Mouse (Mus musculus) CH12.LX (cell line): ENCODE results near the gene Psmd11. TPM values are rescaled to one million over a fixed set of nuclear protein-coding genes. Genes with fewer than 3 reads are reported as not detected.
A peak's percentile ranks its signal among the peaks of the same experiment; 100 is the strongest.

Experiments
- DNase-seq: peaks from one replicate; pipeline ENCODE4 v3.0.0-alpha.2; 2013; ENCODE audit errors: extremely low read depth
- H3K27ac ChIP-seq: 2 replicates; pipeline ENCODE4 v1.5.1; 2012; ENCODE audit warnings: low read depth, mild to moderate bottlenecking, control low read depth, moderate library complexity; ENCODE audit not compliant: insufficient read depth
- H3K27me3 ChIP-seq: replicated peaks from 2 replicates; pipeline ENCODE3; 2012; ENCODE audit warnings: inconsistent platforms
- H3K36me3 ChIP-seq, 2 experiments: replicated peaks in 1 of 2; 2 replicates each; pipeline versions ENCODE3 to v1.6.1; 2012; ENCODE audit warnings: inconsistent platforms in 1 of 2, low read length in 1 of 2, mild to moderate bottlenecking in 1 of 2, mixed read lengths in 1 of 2, moderate library complexity in 1 of 2; ENCODE audit not compliant: control insufficient read depth in 1 of 2, insufficient read depth in 1 of 2
- H3K4me1 ChIP-seq, 2 experiments: 2 replicates each; pipeline ENCODE4 v1.6.1; 2012; ENCODE audit warnings: inconsistent platforms in 1 of 2, moderate library complexity in 1 of 2; ENCODE audit not compliant: insufficient read depth in 2 of 2, control insufficient read depth in 1 of 2
- H3K4me2 ChIP-seq: 2 replicates; pipeline ENCODE4 v1.6.1; 2012; ENCODE audit warnings: low read depth, mild to moderate bottlenecking, control low read depth; ENCODE audit not compliant: poor library complexity, insufficient read depth, severe bottlenecking
- H3K4me3 ChIP-seq, 3 experiments: fragments of 150-350 bp in 1 of 3; sonication (generic) in 1 of 3; replicated peaks in 1 of 3; 2 replicates each; pipeline versions ENCODE3 to v1.5.1; 2011 to 2012; ENCODE audit warnings: low read depth in 2 of 3, low read length in 2 of 3, mild to moderate bottlenecking in 2 of 3, moderate library complexity in 2 of 3, control low read depth in 1 of 3, improper control_type of control experiment in 1 of 3, inconsistent platforms in 1 of 3, mixed read lengths in 1 of 3; ENCODE audit not compliant: poor library complexity in 1 of 3
- H3K79me2 ChIP-seq: replicated peaks from 2 replicates; pipeline ENCODE4 v1.6.1; 2012; ENCODE audit warnings: mild to moderate bottlenecking, moderate library complexity; ENCODE audit not compliant: control insufficient read depth, poor library complexity, insufficient read depth, severe bottlenecking; ENCODE audit errors: extremely low read depth
- H3K9ac ChIP-seq: 2 replicates; pipeline ENCODE4 v1.6.1; 2012; ENCODE audit warnings: low read depth, mild to moderate bottlenecking, control low read depth, moderate library complexity; ENCODE audit not compliant: insufficient read depth
- H3K9me3 ChIP-seq: replicated peaks from 2 replicates; pipeline ENCODE3; 2012; ENCODE audit warnings: low read length, inconsistent platforms, mixed read lengths
- BHLHE40 ChIP-seq: IDR thresholded peaks from 2 replicates; pipeline ENCODE4 v1.6.1; 2011; ENCODE audit warnings: mild to moderate bottlenecking, low read depth, low read length, improper control_type of control experiment
- CHD1 ChIP-seq: IDR thresholded peaks from 2 replicates; pipeline ENCODE4 v1.6.1; 2012; ENCODE audit warnings: low read depth, low read length, improper control_type of control experiment, inconsistent platforms
- CHD2 ChIP-seq: IDR thresholded peaks from 2 replicates; pipeline ENCODE4 v1.6.1; 2011; ENCODE audit warnings: low read length, improper control_type of control experiment
- CTCF ChIP-seq, 2 experiments: IDR thresholded peaks in 1 of 2; conservative IDR thresholded peaks in 1 of 2; 2 replicates each; pipeline ENCODE4 v1.5.1; 2011 to 2012; ENCODE audit warnings: low read depth in 2 of 2, low read length in 2 of 2, improper control_type of control experiment in 1 of 2, inconsistent platforms in 1 of 2, mild to moderate bottlenecking in 1 of 2, moderate library complexity in 1 of 2
- E2F4 ChIP-seq: IDR thresholded peaks from 2 replicates; pipeline ENCODE4 v1.6.1; 2011; ENCODE audit warnings: low read depth, low read length, improper control_type of control experiment; ENCODE audit not compliant: insufficient replicate concordance
- ELF1 ChIP-seq: IDR thresholded peaks from 2 replicates; pipeline ENCODE4 v1.6.1; 2014; ENCODE audit warnings: low read depth, mild to moderate bottlenecking, inconsistent platforms, low read length, improper control_type of control experiment
- EP300 ChIP-seq: IDR thresholded peaks from 2 replicates; pipeline ENCODE4 v1.6.1; 2011; ENCODE audit warnings: low read length, improper control_type of control experiment
- ETS1 ChIP-seq: conservative IDR thresholded peaks from 2 replicates; pipeline ENCODE4 v1.6.1; 2012; ENCODE audit warnings: low read depth, mild to moderate bottlenecking, inconsistent platforms, low read length, improper control_type of control experiment, moderate library complexity
- GABPA ChIP-seq: IDR thresholded peaks from 2 replicates; pipeline ENCODE4 v1.6.1; 2012; ENCODE audit warnings: low read depth, low read length, improper control_type of control experiment, inconsistent platforms; ENCODE audit not compliant: insufficient replicate concordance
- HCFC1 ChIP-seq: IDR thresholded peaks from 2 replicates; pipeline ENCODE4 v1.6.1; 2012; ENCODE audit warnings: low read depth, mild to moderate bottlenecking, inconsistent platforms, low read length, improper control_type of control experiment
- IRF4 ChIP-seq: IDR thresholded peaks from 2 replicates; pipeline ENCODE4 v1.6.1; 2014; ENCODE audit warnings: low read depth, mild to moderate bottlenecking, inconsistent platforms, low read length, improper control_type of control experiment
- JUN ChIP-seq: IDR thresholded peaks from 2 replicates; pipeline ENCODE4 v1.6.1; 2011; ENCODE audit warnings: low read depth, mild to moderate bottlenecking, low read length, improper control_type of control experiment, moderate library complexity; ENCODE audit not compliant: insufficient read depth
- JUND ChIP-seq: conservative IDR thresholded peaks from 2 replicates; pipeline ENCODE4 v1.6.1; 2011; ENCODE audit warnings: low read depth, low read length, improper control_type of control experiment
- KAT2A ChIP-seq: IDR thresholded peaks from 2 replicates; pipeline ENCODE4 v1.6.1; 2012; ENCODE audit warnings: low read length, improper control_type of control experiment, inconsistent platforms; ENCODE audit not compliant: insufficient replicate concordance
- MAFK ChIP-seq: IDR thresholded peaks from 2 replicates; pipeline ENCODE4 v1.6.1; 2011; ENCODE audit warnings: low read length, improper control_type of control experiment; ENCODE audit not compliant: insufficient replicate concordance
- MAX ChIP-seq: IDR thresholded peaks from 2 replicates; pipeline ENCODE4 v1.6.1; 2011; ENCODE audit warnings: low read length, improper control_type of control experiment
- MAZ ChIP-seq: IDR thresholded peaks from 2 replicates; pipeline ENCODE4 v1.6.1; 2012; ENCODE audit warnings: low read depth, mild to moderate bottlenecking, inconsistent platforms, low read length, improper control_type of control experiment, moderate library complexity
- MEF2A ChIP-seq: IDR thresholded peaks from 2 replicates; pipeline ENCODE4 v1.6.1; 2014; ENCODE audit warnings: low read depth, mild to moderate bottlenecking, inconsistent platforms, low read length, improper control_type of control experiment, borderline replicate concordance
- MXI1 ChIP-seq: IDR thresholded peaks from 2 replicates; pipeline ENCODE4 v1.6.1; 2011; ENCODE audit warnings: mild to moderate bottlenecking, low read depth, low read length, improper control_type of control experiment
- MYC ChIP-seq: IDR thresholded peaks from 2 replicates; pipeline ENCODE4 v1.6.1; 2011; ENCODE audit warnings: low read depth, mild to moderate bottlenecking, improper control_type of control experiment, low read length
- NELFE ChIP-seq: IDR thresholded peaks from 2 replicates; pipeline ENCODE4 v1.6.1; 2011; ENCODE audit warnings: low read depth, low read length, improper control_type of control experiment
- NRF1 ChIP-seq: IDR thresholded peaks from 2 replicates; pipeline ENCODE4 v1.6.1; 2014; ENCODE audit warnings: low read depth, mild to moderate bottlenecking, inconsistent platforms, low read length, improper control_type of control experiment, moderate library complexity
- PAX5 ChIP-seq: IDR thresholded peaks from 2 replicates; pipeline ENCODE4 v1.6.1; 2012; ENCODE audit warnings: low read length, inconsistent platforms, mixed read lengths
- POLR2A ChIP-seq: IDR thresholded peaks from 2 replicates; pipeline ENCODE4 v1.6.1; 2011; ENCODE audit warnings: low read depth, mild to moderate bottlenecking, improper control_type of control experiment, low read length
- POLR2AphosphoS2 ChIP-seq: IDR thresholded peaks from 2 replicates; pipeline ENCODE4 v1.6.1; 2011; ENCODE audit warnings: low read depth, low read length, improper control_type of control experiment
- RAD21 ChIP-seq: IDR thresholded peaks from 2 replicates; pipeline ENCODE4 v1.6.1; 2011; ENCODE audit warnings: low read depth, mild to moderate bottlenecking, low read length, improper control_type of control experiment, moderate library complexity
- RCOR1 ChIP-seq: conservative IDR thresholded peaks from 2 replicates; pipeline ENCODE4 v1.6.1; 2012; ENCODE audit warnings: low read depth, mild to moderate bottlenecking, inconsistent platforms, low read length, improper control_type of control experiment
- SIN3A ChIP-seq: IDR thresholded peaks from 2 replicates; pipeline ENCODE4 v1.6.1; 2012; ENCODE audit warnings: low read length, improper control_type of control experiment, inconsistent platforms
- SMC3 ChIP-seq: IDR thresholded peaks from 2 replicates; pipeline ENCODE4 v1.6.1; 2011; ENCODE audit warnings: low read depth, low read length, improper control_type of control experiment
- TBP ChIP-seq: conservative IDR thresholded peaks from 2 replicates; pipeline ENCODE4 v1.6.1; 2011; ENCODE audit warnings: low read depth, low read length, improper control_type of control experiment
- TCF12 ChIP-seq: IDR thresholded peaks from 2 replicates; pipeline ENCODE4 v1.6.1; 2014; ENCODE audit warnings: low read depth, mild to moderate bottlenecking, inconsistent platforms, low read length, improper control_type of control experiment
- UBTF ChIP-seq: IDR thresholded peaks from 2 replicates; pipeline ENCODE4 v1.6.1; 2012; ENCODE audit warnings: low read depth, mild to moderate bottlenecking, inconsistent platforms, low read length, improper control_type of control experiment, moderate library complexity
- USF1 ChIP-seq: IDR thresholded peaks from 2 replicates; pipeline ENCODE4 v1.6.1; 2014; ENCODE audit warnings: low read depth, mild to moderate bottlenecking, inconsistent platforms, low read length, improper control_type of control experiment
- USF2 ChIP-seq: conservative IDR thresholded peaks from 2 replicates; pipeline ENCODE4 v1.6.1; 2011; ENCODE audit warnings: low read depth, low read length, improper control_type of control experiment
- ZC3H11A ChIP-seq: IDR thresholded peaks from 2 replicates; pipeline ENCODE4 v1.6.1; 2012; ENCODE audit warnings: low read depth, mild to moderate bottlenecking, inconsistent platforms, low read length, improper control_type of control experiment
- ZKSCAN1 ChIP-seq: IDR thresholded peaks from 2 replicates; pipeline ENCODE4 v1.6.1; 2012; ENCODE audit warnings: low read depth, inconsistent platforms, low read length, improper control_type of control experiment, borderline replicate concordance
- ZMIZ1 ChIP-seq: IDR thresholded peaks from 2 replicates; pipeline ENCODE4 v1.6.1; 2012; ENCODE audit warnings: low read depth, mild to moderate bottlenecking, inconsistent platforms, low read length, improper control_type of control experiment
- ZNF384 ChIP-seq: IDR thresholded peaks from 2 replicates; pipeline ENCODE4 v1.6.1; 2012; ENCODE audit warnings: low read depth, low read length, improper control_type of control experiment, inconsistent platforms
- dilution Hi-C: fragments of 300-500 bp; cut with MboI; formaldehyde crosslinking; loops from 2 replicates; pipeline ENCODE4 v1.14.3; 2020; ENCODE audit warnings: low sequenced_read_pairs; ENCODE audit not compliant: extremely low pct_unique_long_range_greater_than_20kb, extremely low pct_ligation_motif_present
- in situ Hi-C: fragments of 300-500 bp; cut with MboI; formaldehyde crosslinking; loops from 3 replicates; pipeline ENCODE4 v1.14.3; 2019; ENCODE audit warnings: low sequenced_read_pairs, low pct_ligation_motif_present, low pct_unique_long_range_greater_than_20kb, mixed read lengths
- polyA plus RNA-seq: library from polyadenylated mRNA; unstranded; fragments of >175 nt; gene quantifications from 2 replicates; pipeline ENCODE4 v1.2.1, GENCODE M21; 2012; ENCODE audit warnings: low read depth; ENCODE audit not compliant: insufficient read length
- total RNA-seq, 2 experiments: library from RNA; depleted of rRNA; stranded (reverse); fragments of 300-350 nt in 1 of 2; fragments of >200 nt in 1 of 2; gene quantifications; 2 replicates each; pipeline ENCODE4 v1.2.3; 2012 to 2014

Gene Psmd11
- total and polyA plus RNA-seq, 3 experiments, result 116 to 191 (median 141) TPM

GRCm38 (mm10) chr11:80506483-80506882 is 78.1 kb downstream of the Psmd11 start:
- TF ChIP-seq JUND (no peak; the same call in 1 of the 2 replicates), CHD2 (no peak), NELFE (no peak), UBTF (no peak), GABPA (no peak), PAX5 (no peak), ELF1 (no peak), MXI1 (0 out of 2 replicates have a peak, but pooled peaks have one; percentile 20), ZMIZ1 (no peak), MAZ (no peak), BHLHE40 (peak; percentile 48; the same call in 1 of the 2 replicates), POLR2AphosphoS2 (no peak), RCOR1 (0 out of 2 replicates have a peak, but pooled peaks have one; percentile 46), POLR2A (no peak), MYC (no peak), ZC3H11A (no peak), KAT2A (no peak), NRF1 (no peak), IRF4 (peak; percentile 71), EP300 (peak; percentile 68), CTCF (conservative IDR thresholded peaks at IDR 0.05 in 1 of 2, IDR thresholded peaks at IDR 0.05 in 1 of 2; ENCODE audit: low read depth in 2 of 2, low read length in 2 of 2) (peak in 1 of 2 experiments; percentile 28; a peak in 2 of 4 replicates), TBP (no peak), USF1 (no peak), JUN (0 out of 2 replicates have a peak, but pooled peaks have one; percentile 13), RAD21 (no peak; the same call in none of the 2 replicates), E2F4 (no peak), TCF12 (0 out of 2 replicates have a peak, but pooled peaks have one; percentile 5), USF2 (no peak), MEF2A (0 out of 2 replicates have a peak, but pooled peaks have one; percentile 9), SIN3A (no peak; the same call in 1 of the 2 replicates), SMC3 (no peak), ZKSCAN1 (no peak), HCFC1 (no peak), CHD1 (no peak), ETS1 (no peak; the same call in 1 of the 2 replicates), MAX (peak; percentile 18; the same call in 1 of the 2 replicates), ZNF384 (no peak), MAFK (no peak)
- TF ChIP-seq, all 38 proteins: peak for 10
- Histone ChIP-seq H3K4me3 (no peak overlapping the region), H3K27me3 (no peaks in the 10 kb centered on the region), H3K4me2 (no peak overlapping the region), H3K9ac (no peak overlapping the region), H3K36me3 (peaks cover 0 to 6% of the 10 kb centered on the region in 2 experiments), H3K9me3 (peaks cover 14% of the 10 kb centered on the region), H3K4me1 (peaks cover 44 to 93% of the 10 kb centered on the region in 2 experiments), H3K27ac (peak overlapping the region; percentile 26; the same call in 1 of the 2 replicates), H3K79me2 (no peaks in the 10 kb centered on the region)
- in situ Hi-C loops (loop anchor here (5.0 kb wide), 1 partner anchor 56 kb away; no protein-coding TSS in a partner anchor), dilution Hi-C loops (no loop called here)
- DNase-seq, result no peak
